Comparison of ENCODE assay signal across 34 mouse cellular contexts in genomic region chr1:36824356-36824755, GRCm38 (mm10).
"Had no signal": no experiment of that assay in that cellular context is flagged by ENCODE, and none has a peak within 500 bp of the region (broad histone marks: within the 10 kb centered on the region; RNA-seq: fewer than 3 reads in every experiment).

No protein-coding gene starts in this region.

- H3K4me3 ChIP-seq: heart, embryonic 10.5 days; heart, embryonic 12.5 days; heart, embryonic 13.5 days; heart, embryonic 15.5 days; hindbrain, embryonic 10.5 days; hindbrain, embryonic 12.5 days; hindbrain, embryonic 13.5 days; hindbrain, embryonic 15.5 days; intestine, embryonic 15.5 days; kidney, embryonic 15.5 days; layer of hippocampus, adult 2 months; left cerebral cortex, adult 2 months had no signal

- DNase-seq: heart, postnatal 10 days; heart, postnatal 14 days; heart, postnatal 36 days; heart, postnatal 4 days; kidney, adult 11 months; kidney, adult 18-20 months; kidney, adult 2 months; kidney, adult 8-10 months; kidney, adult 9 months; kidney, postnatal 10 days; kidney, postnatal 14 days; kidney, postnatal 25 days; kidney, postnatal 4 days; layer of hippocampus, adult 9-11 months; layer of hippocampus, postnatal 36 days had no signal

- H3K4me1 ChIP-seq: heart, embryonic 10.5 days; heart, embryonic 12.5 days; heart, embryonic 13.5 days; heart, embryonic 15.5 days; hindbrain, embryonic 10.5 days; hindbrain, embryonic 12.5 days; hindbrain, embryonic 13.5 days; hindbrain, embryonic 15.5 days; intestine, embryonic 15.5 days; kidney, embryonic 15.5 days had no signal

- H3K9ac ChIP-seq: heart, embryonic 12.5 days; heart, embryonic 13.5 days; heart, embryonic 15.5 days; hindbrain, embryonic 12.5 days; hindbrain, embryonic 13.5 days; hindbrain, embryonic 14.5 days; hindbrain, embryonic 15.5 days; intestine, embryonic 15.5 days; kidney, embryonic 15.5 days had no signal

- H3K9me3 ChIP-seq: heart, embryonic 10.5 days; heart, embryonic 12.5 days; heart, embryonic 13.5 days; heart, embryonic 15.5 days; hindbrain, embryonic 10.5 days; hindbrain, embryonic 12.5 days; hindbrain, embryonic 13.5 days; hindbrain, embryonic 15.5 days; intestine, embryonic 15.5 days; kidney, embryonic 15.5 days had no signal

- ATAC-seq: hindbrain, embryonic 16.5 days; hindbrain, postnatal 0 days; inflammation-experienced regulatory T-cells, adult 6 months; intestine, embryonic 15.5 days; intestine, embryonic 16.5 days; intestine, postnatal 0 days had no signal

- H3K27ac ChIP-seq: heart, embryonic 10.5 days; heart, embryonic 13.5 days; heart, embryonic 15.5 days; hindbrain, embryonic 10.5 days; hindbrain, embryonic 12.5 days; hindbrain, embryonic 13.5 days; hindbrain, embryonic 14.5 days; hindbrain, embryonic 15.5 days; hindbrain, postnatal 0 days; intestine, embryonic 15.5 days; kidney, embryonic 15.5 days; layer of hippocampus, adult 2 months; left cerebral cortex, adult 2 months had no signal

- H3K4me2 ChIP-seq: heart, embryonic 11.5 days; heart, embryonic 12.5 days; heart, embryonic 13.5 days; heart, embryonic 15.5 days; hindbrain, embryonic 12.5 days; hindbrain, embryonic 13.5 days; hindbrain, embryonic 14.5 days; hindbrain, embryonic 15.5 days; intestine, embryonic 15.5 days; kidney, embryonic 15.5 days had no signal

- H3K27me3 ChIP-seq: heart, embryonic 12.5 days; heart, embryonic 13.5 days; heart, embryonic 15.5 days; hindbrain, embryonic 12.5 days; hindbrain, embryonic 13.5 days; hindbrain, embryonic 15.5 days; intestine, embryonic 15.5 days; kidney, embryonic 15.5 days had no signal
